In the genomic region with DNA sequence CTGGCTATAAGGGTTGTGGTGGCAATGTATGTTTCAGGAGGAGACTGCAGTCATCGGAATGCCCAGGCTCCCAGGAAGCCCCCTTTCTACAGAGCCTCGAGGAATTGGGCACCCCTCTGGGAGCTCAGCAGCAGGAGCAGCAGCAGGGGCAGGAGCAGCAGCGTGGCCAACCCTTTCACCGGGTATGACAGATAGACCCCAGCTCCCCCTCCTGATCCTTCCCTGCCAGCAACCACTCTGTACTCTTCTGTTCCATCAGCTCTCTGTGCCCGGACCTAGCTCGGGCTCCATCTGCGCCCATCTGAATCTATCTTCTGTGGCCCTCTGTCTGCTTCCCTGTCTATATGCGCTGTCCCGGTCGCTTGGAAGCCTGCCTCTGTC, we compare ENCODE assay signal across 8 mouse cellular contexts. TPM values are rescaled to one million over a fixed set of nuclear protein-coding genes. Genes with fewer than 3 reads are reported as not detected.
DNase-seq lines count a peak whose midpoint lies in the region; ATAC-seq and TF ChIP-seq lines count a peak whose summit lies in the region.

No protein-coding gene starts in this region.

- 0 out of 2 replicates have a peak, but pooled peaks have one; percentile 3 for ATAC-seq in heart, embryonic 15.5 days (replicated peaks; ENCODE audit: insufficient number of reproducible peaks, insufficient read depth, low FRiP score, low read depth)
- peak; percentile 66 for ATAC-seq in hindbrain, embryonic 11.5 days (ENCODE audit: low FRiP score)

- no peaks in the 10 kb centered on the region for H3K36me3 ChIP-seq in heart, embryonic 15.5 days
- H3K36me3 ChIP-seq in MEL (ENCODE audit: control insufficient read depth in 1 of 2, insufficient read depth in 2 of 2, low read length in 2 of 2) = peaks cover 0 to 20% of the 10 kb centered on the region in 2 experiments; a peak in 2 of 4 replicates
- H3K36me3 ChIP-seq in hindbrain, embryonic 11.5 days (ENCODE audit: control insufficient read depth, insufficient read depth, low read length) = no peaks in the 10 kb centered on the region
- H3K36me3 ChIP-seq in midbrain, embryonic 10.5 days = no peaks in the 10 kb centered on the region

- TF ChIP-seq CTCF in MEL (IDR thresholded peaks at IDR 0.05 in 2 of 3, conservative IDR thresholded peaks at IDR 0.05 in 1 of 3; ENCODE audit: control insufficient read depth in 1 of 3, insufficient read depth in 1 of 3, low read depth in 2 of 3, low read length in 3 of 3, poor library complexity in 1 of 3, severe bottlenecking in 1 of 3) = no peak

- peak overlapping the region; percentile 41 for H3K4me3 ChIP-seq in heart, embryonic 15.5 days
- peak overlapping the region; percentile 32 to 36; a peak in 3 of 4 replicates for H3K4me3 ChIP-seq in MEL (ENCODE audit: control insufficient read depth in 1 of 2, insufficient read depth in 1 of 2, low read depth in 2 of 2, low read length in 2 of 2)
- 0 out of 2 replicates have a peak overlapping the region, but pooled peaks have one; percentile 6 for H3K4me3 ChIP-seq in hindbrain, embryonic 11.5 days (ENCODE audit: low read depth, low read length)
- H3K4me3 ChIP-seq in midbrain, embryonic 10.5 days = peak overlapping the region; percentile 47

- no peaks in the 10 kb centered on the region; the same call in 1 of the 2 replicates for H3K79me2 ChIP-seq in MEL (ENCODE audit: control insufficient read depth, insufficient read depth, low read length, poor library complexity)

- H3K9ac ChIP-seq in heart, embryonic 15.5 days = peak overlapping the region; percentile 13; the same call in 1 of the 2 replicates
- peak overlapping the region; percentile 57 for H3K9ac ChIP-seq in MEL (ENCODE audit: control insufficient read depth, low read depth, low read length, poor library complexity, severe bottlenecking)
- peak overlapping the region; percentile 41; the same call in 1 of the 2 replicates for H3K9ac ChIP-seq in hindbrain, embryonic 11.5 days (ENCODE audit: low read depth, low read length)

- H3K27ac ChIP-seq in heart, embryonic 15.5 days = no peak overlapping the region
- H3K27ac ChIP-seq in MEL (ENCODE audit: control insufficient read depth, low read depth, low read length) = peak overlapping the region; percentile 12; the same call in 1 of the 2 replicates
- no peak overlapping the region for H3K27ac ChIP-seq in hindbrain, embryonic 11.5 days (ENCODE audit: low read depth, low read length)
- peak overlapping the region; percentile 60 for H3K27ac ChIP-seq in midbrain, embryonic 10.5 days (replicated peaks)

- H3K27me3 ChIP-seq in heart, embryonic 15.5 days = no peaks in the 10 kb centered on the region
- no peaks in the 10 kb centered on the region for H3K27me3 ChIP-seq in MEL (ENCODE audit: control insufficient read depth in 1 of 2, insufficient read depth in 2 of 2, low read length in 2 of 2)
- no peaks in the 10 kb centered on the region for H3K27me3 ChIP-seq in hindbrain, embryonic 11.5 days (ENCODE audit: control insufficient read depth, insufficient read depth, low read length)
- peaks cover 12% of the 10 kb centered on the region for H3K27me3 ChIP-seq in midbrain, embryonic 10.5 days (ENCODE audit: low read depth, poor library complexity, severe bottlenecking)

- TF ChIP-seq POLR2A in MEL (IDR thresholded peaks at IDR 0.05; ENCODE audit: control insufficient read depth in 1 of 2, insufficient read depth in 1 of 2, low read depth in 1 of 2, low read length in 2 of 2, poor library complexity in 1 of 2) = no peak

- TF ChIP-seq EP300 in MEL (IDR thresholded peaks at IDR 0.05; ENCODE audit: low read depth in 1 of 2, low read length in 2 of 2) = no peak

- H3K4me1 ChIP-seq in heart, embryonic 15.5 days (replicated peaks) = peaks cover 21% of the 10 kb centered on the region
- peaks cover 11 to 22% of the 10 kb centered on the region in 2 experiments for H3K4me1 ChIP-seq in MEL (ENCODE audit: control insufficient read depth in 1 of 2, insufficient read depth in 2 of 2, low read length in 2 of 2)
- H3K4me1 ChIP-seq in hindbrain, embryonic 11.5 days (replicated peaks; ENCODE audit: control insufficient read depth, insufficient read depth, low read length) = no peaks in the 10 kb centered on the region; the same call in 1 of the 2 replicates
- peaks cover 25% of the 10 kb centered on the region for H3K4me1 ChIP-seq in midbrain, embryonic 10.5 days

- TF ChIP-seq RAD21 in MEL (IDR thresholded peaks at IDR 0.05; ENCODE audit: low read depth, low read length) = no peak

- DNase-seq in heart, postnatal 4 days = no peak
- no peak for DNase-seq in MEL (ENCODE audit: low read depth, low spot score)
- no peak for DNase-seq in hindbrain, embryonic 11.5 days (ENCODE audit: low spot score)
- DNase-seq in midbrain, embryonic 10.5 days (ENCODE audit: low spot score) = no peak
- DNase-seq in right cerebral cortex, postnatal 25 days = no peak
- no peak for DNase-seq in urinary bladder, postnatal 25 days (ENCODE audit: low spot score)
- no peak for DNase-seq in urinary bladder, postnatal 36 days (ENCODE audit: low spot score in 2 of 2)

- no peaks in the 10 kb centered on the region for H3K9me3 ChIP-seq in heart, embryonic 15.5 days (replicated peaks)
- H3K9me3 ChIP-seq in MEL (replicated peaks; ENCODE audit: insufficient read depth, low read length) = no peaks in the 10 kb centered on the region
- H3K9me3 ChIP-seq in hindbrain, embryonic 11.5 days (ENCODE audit: control insufficient read depth, low read length) = no peaks in the 10 kb centered on the region
- H3K9me3 ChIP-seq in midbrain, embryonic 10.5 days (replicated peaks) = no peaks in the 10 kb centered on the region

- H3K4me2 ChIP-seq in heart, embryonic 15.5 days = peak overlapping the region; percentile 70
- peak overlapping the region; percentile 46 for H3K4me2 ChIP-seq in hindbrain, embryonic 11.5 days (replicated peaks; ENCODE audit: low read depth, low read length)

- 25% methylated on average over 10 of the region's 10 CpGs for WGBS in heart, embryonic 15.5 days
- WGBS in hindbrain, embryonic 11.5 days = 15% methylated on average over 10 of the region's 10 CpGs
- WGBS in midbrain, embryonic 10.5 days = 16% methylated on average over 10 of the region's 10 CpGs

TF ChIP-seq in MEL, 35 proteins besides CTCF, POLR2A, EP300 and RAD21 (continues in another document):
- TF ChIP-seq MAFK (IDR thresholded peaks at IDR 0.05; ENCODE audit: borderline replicate concordance, low read depth, low read length) (no peak), SIN3A (IDR thresholded peaks at IDR 0.05; ENCODE audit: low read length) (no peak), UBTF (IDR thresholded peaks at IDR 0.05; ENCODE audit: borderline replicate concordance, insufficient read depth, low read depth, low read length) (no peak), JUND (IDR thresholded peaks at IDR 0.05; ENCODE audit: low read depth, low read length) (no peak), ZMIZ1 (IDR thresholded peaks at IDR 0.05; ENCODE audit: low read depth, low read length) (no peak), KAT2A (conservative IDR thresholded peaks at IDR 0.05; ENCODE audit: low read depth, low read length) (no peak)

RNA-seq across cellular contexts. Expression of gene Arhgef2, which starts 2.0 kb away (rescaled TPM):
- polyA plus RNA-seq in heart, embryonic 15.5 days (2015; fragmentation: Nextera tagmentation; extraction: Ambion mirVana) = 72.8 and 82.5 TPM in 2 replicates
- 100 to 1,000 TPM; 104 to 109 TPM for total RNA-seq in heart, postnatal 4 days (2021)
- 113 and 131 TPM in 2 replicates for total RNA-seq in MEL (2012; rRNA removed)
- polyA plus RNA-seq in MEL (2012; ENCODE audit: insufficient read depth in 1 of 2, insufficient read length in 2 of 2, low read depth in 1 of 2, low replicate concordance in 2 of 2, missing spikeins in 1 of 2) = 100 to 1,000 TPM in 1 of 2 experiments, not detected in 1; 183 TPM
- polyA plus RNA-seq in hindbrain, embryonic 11.5 days (2014; fragmentation: Nextera tagmentation; extraction: Ambion mirVana) = 149 and 181 TPM in 2 replicates
- 82.2 and 106 TPM in 2 replicates for polyA plus RNA-seq in midbrain, embryonic 10.5 days (2016; fragmentation: Nextera tagmentation; extraction: Ambion mirVana)

RNA-seq across cellular contexts. Expression of gene Ssr2, which starts 32.1 kb away (rescaled TPM):
- polyA plus RNA-seq in heart, embryonic 15.5 days (2015; fragmentation: Nextera tagmentation; extraction: Ambion mirVana) = 164 and 178 TPM in 2 replicates
- total RNA-seq in heart, postnatal 4 days (2021) = 100 to 1,000 TPM; 145 to 152 TPM
- 500 and 594 TPM in 2 replicates for total RNA-seq in MEL (2012; rRNA removed)
- polyA plus RNA-seq in MEL (2012; ENCODE audit: insufficient read depth in 1 of 2, insufficient read length in 2 of 2, low read depth in 1 of 2, low replicate concordance in 2 of 2, missing spikeins in 1 of 2) = 100 to 1,000 TPM; 176 to 706 TPM
- polyA plus RNA-seq in hindbrain, embryonic 11.5 days (2014; fragmentation: Nextera tagmentation; extraction: Ambion mirVana) = 152 and 169 TPM in 2 replicates
- polyA plus RNA-seq in midbrain, embryonic 10.5 days (2016; fragmentation: Nextera tagmentation; extraction: Ambion mirVana) = 201 and 207 TPM in 2 replicates

RNA-seq across cellular contexts. Expression of gene Rxfp4, which starts 45.2 kb away (rescaled TPM):
- polyA plus RNA-seq in heart, embryonic 15.5 days (2015; fragmentation: Nextera tagmentation; extraction: Ambion mirVana) = not detected in 2 replicates
- total RNA-seq in heart, postnatal 4 days (2021) = under 1 TPM in 1 of 2 experiments, not detected in 1; 0.20 TPM
- 0.08 TPM in 1 of 2 replicates, not detected in the other for total RNA-seq in MEL (2012; rRNA removed)
- polyA plus RNA-seq in MEL (2012; ENCODE audit: insufficient read depth in 1 of 2, insufficient read length in 2 of 2, low read depth in 1 of 2, low replicate concordance in 2 of 2, missing spikeins in 1 of 2) = under 1 TPM in 1 of 2 experiments, not detected in 1; 0.06 TPM
- not detected in 2 replicates for polyA plus RNA-seq in hindbrain, embryonic 11.5 days (2014; fragmentation: Nextera tagmentation; extraction: Ambion mirVana)
- not detected in 2 replicates for polyA plus RNA-seq in midbrain, embryonic 10.5 days (2016; fragmentation: Nextera tagmentation; extraction: Ambion mirVana)

RNA-seq across cellular contexts. Expression of gene Ubqln4, which starts 54.2 kb away (rescaled TPM):
- polyA plus RNA-seq in heart, embryonic 15.5 days (2015; fragmentation: Nextera tagmentation; extraction: Ambion mirVana) = 30.0 and 34.9 TPM in 2 replicates
- total RNA-seq in heart, postnatal 4 days (2021) = 10 to 100 TPM; 55.3 to 60.1 TPM
- 73.0 and 83.0 TPM in 2 replicates for total RNA-seq in MEL (2012; rRNA removed)
- polyA plus RNA-seq in MEL (2012; ENCODE audit: insufficient read depth in 1 of 2, insufficient read length in 2 of 2, low read depth in 1 of 2, low replicate concordance in 2 of 2, missing spikeins in 1 of 2) = 100 to 1,000 TPM in 1 of 2 experiments, 10 to 100 TPM in 1; 43.6 to 171 TPM
- 62.6 and 66.3 TPM in 2 replicates for polyA plus RNA-seq in hindbrain, embryonic 11.5 days (2014; fragmentation: Nextera tagmentation; extraction: Ambion mirVana)
- 71.1 and 74.1 TPM in 2 replicates for polyA plus RNA-seq in midbrain, embryonic 10.5 days (2016; fragmentation: Nextera tagmentation; extraction: Ambion mirVana)

RNA-seq across cellular contexts. Expression of gene Lamtor2, which starts 54.9 kb away (rescaled TPM):
- polyA plus RNA-seq in heart, embryonic 15.5 days (2015; fragmentation: Nextera tagmentation; extraction: Ambion mirVana) = 119 and 144 TPM in 2 replicates
- total RNA-seq in heart, postnatal 4 days (2021) = 10 to 100 TPM; 81.9 to 89.1 TPM
- 125 and 127 TPM in 2 replicates for total RNA-seq in MEL (2012; rRNA removed)
- polyA plus RNA-seq in MEL (2012; ENCODE audit: insufficient read depth in 1 of 2, insufficient read length in 2 of 2, low read depth in 1 of 2, low replicate concordance in 2 of 2, missing spikeins in 1 of 2) = 100 to 1,000 TPM in 1 of 2 experiments, not detected in 1; 188 TPM
- polyA plus RNA-seq in hindbrain, embryonic 11.5 days (2014; fragmentation: Nextera tagmentation; extraction: Ambion mirVana) = 76.1 and 93.9 TPM in 2 replicates
- polyA plus RNA-seq in midbrain, embryonic 10.5 days (2016; fragmentation: Nextera tagmentation; extraction: Ambion mirVana) = 175 and 192 TPM in 2 replicates

Comparison
In these comparisons a context has a peak if more than half of its experiments do, and no peak if none do; other contexts are left out.
1. H3K27ac ChIP-seq: peak in MEL (single experiment) and midbrain, embryonic 10.5 days (single experiment); none in heart, embryonic 15.5 days (single experiment) and hindbrain, embryonic 11.5 days (single experiment).
2. Peak in every context shown above with its lines, with median percentiles within 50 percentile points of each other: H3K4me3 ChIP-seq and H3K9ac ChIP-seq.